Mouse (Mus musculus) heart, adult 9 months (tissue): ENCODE results near the gene Gm3642.
"Not testable (repeated sequence)": the region's sequence is repeated elsewhere in the genome, so short reads cannot be mapped to it uniquely, and the experiment has no call there.

Experiments used
- DNase-seq, 2 experiments: peaks; one replicate each; pipeline ENCODE4 v3.0.0; 2022; ENCODE audit warnings: low spot score in 2 of 2

Gene Gm3642

GRCm38 (mm10) chr14:6840211-6840610 lies at the start of gene Gm3642:
Gene Gm3642 (minus strand): TSS chr14:6840311.
- not testable (repeated sequence) for DNase-seq

- DNase-seq, result peak; percentile 20 to 36
Measured at GRCm38 (mm10) chr14:6889521-6890012, 49.5 kb upstream of the Gm3642 start, which contains the start of gene Gm3667. Gene Gm3667 (minus strand): TSS chr14:6889962.

- DNase-seq, result peak; percentile 24 to 27
Measured at GRCm38 (mm10) chr14:6888811-6889210, 48.7 kb upstream of the Gm3642 start.

- DNase-seq, result not testable (repeated sequence)
Measured at GRCm38 (mm10) chr14:6823297-6823696, 16.8 kb downstream of the Gm3642 start.
